Mouse (Mus musculus): ENCODE measurements around the gene AC109138.7. TPM values are rescaled to one million over a fixed set of nuclear protein-coding genes. Genes with fewer than 3 reads are reported as not detected.

Gene AC109138.7
- total RNA-seq, 2 experiments from 2014 or later, result not detected

DNA sequence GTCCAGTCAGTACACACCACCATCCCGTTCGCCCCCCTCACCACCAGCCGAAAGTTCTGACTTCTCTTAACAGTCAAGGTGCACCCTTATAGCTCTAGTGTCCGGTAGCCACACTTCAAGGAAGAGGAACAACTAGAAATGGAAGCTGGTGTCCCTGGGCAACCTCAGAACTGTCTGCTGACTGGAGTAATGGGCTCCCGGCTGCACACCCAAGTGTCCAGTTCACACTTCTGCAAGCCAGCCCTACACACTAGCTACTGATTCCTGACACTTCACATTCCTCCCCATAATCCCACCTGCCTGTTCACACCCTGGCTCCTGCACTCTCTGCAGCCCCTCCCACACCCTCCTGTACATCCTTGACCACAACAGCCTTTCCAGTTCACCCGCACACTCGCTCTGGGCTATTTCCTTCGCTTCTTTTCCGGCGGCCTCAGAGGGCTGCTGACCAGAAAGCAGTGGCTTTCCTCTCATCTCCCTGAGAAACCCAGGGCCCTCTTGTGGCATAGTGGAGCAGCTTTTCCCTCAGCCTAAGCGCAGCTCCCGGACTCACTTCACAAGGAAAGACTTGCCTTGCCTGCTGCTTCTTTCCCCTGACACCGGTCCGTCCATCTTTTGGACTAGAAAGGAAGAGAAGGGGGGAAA is 2.0 kb downstream of the AC109138.7 start:
- peak; percentile 61 to 67 for DNase-seq
- intact Hi-C loops (cut with DNase I), result no loop called here

DNA sequence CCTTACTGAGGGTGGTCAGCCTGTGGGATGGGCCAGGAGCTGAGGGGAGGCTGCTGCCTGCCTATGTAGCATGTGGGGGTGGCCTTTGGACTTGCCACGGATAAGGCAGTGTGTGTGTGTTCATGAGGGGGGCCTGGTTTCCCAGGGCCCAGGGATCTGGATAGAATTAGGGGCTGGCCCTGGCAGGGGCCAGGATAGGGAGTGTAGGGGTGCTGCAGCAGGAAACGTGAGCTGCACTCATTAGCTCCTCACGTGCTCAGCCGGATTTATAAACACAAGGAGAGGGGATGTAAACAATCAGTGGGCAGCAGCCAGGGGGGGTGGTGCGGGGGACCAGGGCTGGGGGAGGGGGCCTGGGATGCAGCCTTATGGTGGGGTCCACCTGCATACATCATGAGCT is 3.0 kb downstream of the AC109138.7 start:
- DNase-seq, result no peak
- intact Hi-C loops (cut with DNase I), result no loop called here

DNA sequence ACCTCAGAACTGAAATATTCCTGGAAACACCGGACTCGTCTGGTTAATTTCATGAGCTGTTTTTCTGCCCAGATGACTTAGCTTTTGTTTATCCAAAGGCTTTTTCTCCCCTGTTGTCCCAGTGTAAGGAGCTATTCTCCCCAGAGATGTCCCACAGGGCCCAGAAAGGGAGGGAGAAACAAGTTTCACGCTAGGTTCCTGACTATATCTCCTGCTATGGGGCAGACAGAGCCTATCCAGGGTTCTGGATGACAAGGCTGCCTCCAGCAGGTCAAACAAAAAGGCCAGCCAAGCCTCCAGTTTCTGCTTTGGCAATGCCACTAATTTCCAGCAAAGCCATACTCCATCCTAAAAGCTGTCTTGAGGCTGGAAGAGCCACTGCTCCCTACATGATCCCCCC is 3.7 kb downstream of the AC109138.7 start:
- DNase-seq, result no peak
- intact Hi-C loops (cut with DNase I), result no loop called here

DNA sequence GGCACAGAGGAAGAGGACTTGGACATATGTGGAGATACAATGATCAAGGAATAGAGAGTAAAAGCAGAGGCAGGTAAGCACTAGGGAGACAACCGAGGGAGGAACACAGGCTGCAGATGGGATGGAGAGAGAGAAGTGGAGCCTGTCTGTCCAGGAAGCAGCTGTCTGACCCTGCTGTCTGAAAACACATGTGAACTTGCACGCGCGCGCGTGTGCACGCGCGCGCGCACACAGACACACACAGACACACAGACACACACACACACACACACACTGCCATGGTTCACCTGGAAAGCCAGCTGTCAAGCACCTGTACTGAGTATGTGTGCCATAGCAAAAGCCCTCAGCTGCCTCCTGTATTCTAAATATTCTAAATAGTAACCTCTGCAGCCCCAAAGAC is 4.1 kb downstream of the AC109138.7 start:
- no peak for DNase-seq
- intact Hi-C loops (cut with DNase I), result no loop called here

DNA sequence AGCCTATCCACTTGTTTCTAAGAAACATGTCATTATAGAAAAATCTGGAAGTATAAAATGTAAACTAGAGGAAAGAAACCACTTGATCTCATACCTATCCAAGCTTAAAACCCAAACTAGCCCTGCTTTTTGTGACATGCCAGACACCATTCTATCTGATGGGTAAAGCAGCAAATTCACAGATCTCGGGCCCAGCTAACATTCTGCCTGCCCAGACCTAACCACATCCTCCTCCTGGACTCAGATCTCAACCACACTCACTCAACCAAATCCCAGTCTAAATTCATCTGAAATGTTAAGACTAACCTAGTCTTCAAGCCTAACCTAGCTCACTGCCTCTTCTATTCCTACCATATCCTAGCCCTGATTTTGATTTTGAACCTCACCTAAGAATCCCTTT is 4.6 kb downstream of the AC109138.7 start:
- intact Hi-C loops (cut with DNase I), result no loop called here

DNA sequence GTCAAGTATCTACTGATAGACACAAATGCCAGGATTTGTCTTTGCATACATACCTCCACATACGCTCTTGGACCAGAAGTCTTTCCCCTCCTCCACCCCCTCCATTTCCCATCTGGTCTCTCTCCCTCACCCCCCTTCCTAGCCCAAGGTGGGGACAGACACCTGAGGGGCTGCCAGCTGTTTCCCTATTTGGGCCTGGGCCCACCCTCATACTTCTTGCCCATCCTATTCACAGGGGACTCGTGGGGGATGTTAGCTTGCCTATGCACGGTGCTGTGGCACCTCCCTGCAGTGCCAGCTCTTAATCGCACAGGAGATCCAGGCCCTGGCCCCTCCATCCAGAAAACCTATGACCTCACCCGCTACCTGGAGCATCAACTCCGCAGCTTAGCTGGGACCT is 5.8 kb downstream of the AC109138.7 start:
- DNase-seq, result no peak
- intact Hi-C loops (cut with DNase I), result no loop called here

More for the DNA sequence above, 4.6 kb downstream of the AC109138.7 start:
- no peak for DNase-seq

DNA sequence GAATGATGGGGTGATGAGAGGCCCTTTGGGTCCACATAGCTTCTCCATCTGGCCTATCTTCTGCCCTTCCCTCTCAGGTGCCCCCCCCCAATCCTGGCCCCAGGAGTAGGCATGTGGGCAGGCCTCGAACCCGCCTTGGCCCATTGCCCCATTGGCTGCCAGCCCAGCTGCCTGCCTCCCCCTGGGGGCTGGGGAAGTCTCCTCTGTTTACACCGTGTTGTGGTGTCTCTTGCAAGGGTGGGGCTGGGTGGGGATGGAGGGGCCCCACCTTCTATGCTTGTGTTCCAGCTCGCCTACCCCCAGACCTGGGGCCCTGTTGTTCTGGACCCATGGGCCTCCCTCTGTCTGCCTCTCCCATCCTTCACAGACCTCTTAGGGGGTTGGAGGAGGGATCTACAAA is 6.3 kb downstream of the AC109138.7 start:
- peak in 1 of 2 experiments; percentile 10 for DNase-seq
- intact Hi-C loops (cut with DNase I), result no loop called here

DNA sequence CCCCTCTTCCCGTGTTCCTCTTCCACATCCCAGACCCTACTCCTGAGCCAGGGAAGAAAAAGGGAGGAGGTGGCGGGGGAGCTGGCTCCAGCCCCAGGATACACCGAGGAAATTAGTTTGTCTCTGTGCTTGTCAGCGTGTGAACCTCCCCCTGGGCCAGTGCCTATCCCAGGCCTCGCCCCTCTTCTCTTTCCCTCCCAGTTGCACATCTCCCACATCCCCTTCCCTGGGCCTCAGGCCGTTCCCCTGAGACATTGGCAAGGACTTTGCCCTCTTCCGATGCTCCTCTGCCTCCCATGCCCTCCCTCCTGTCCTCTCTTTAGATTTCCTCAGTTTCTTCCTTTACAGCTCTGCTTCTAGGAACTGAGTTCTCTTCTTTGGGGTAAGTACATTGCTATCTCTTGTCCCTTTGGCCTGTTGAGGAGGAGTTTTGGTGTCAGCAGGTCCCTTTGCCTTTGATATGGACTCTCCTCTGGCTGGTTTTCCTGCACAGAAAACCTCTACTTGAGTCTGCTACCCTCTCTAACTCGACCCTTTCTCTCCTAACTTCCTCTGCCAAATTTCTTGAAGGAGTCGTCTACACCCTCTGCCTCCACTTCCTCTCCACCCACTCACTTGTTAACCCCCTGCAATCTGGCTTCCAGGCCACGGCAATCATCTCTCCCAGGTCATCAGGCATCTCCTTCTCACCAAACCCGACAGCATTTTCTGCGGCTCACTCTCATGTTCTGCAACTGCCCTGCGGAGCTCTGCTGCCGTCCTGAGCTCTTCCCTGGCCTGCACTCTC is 7.0 kb downstream of the AC109138.7 start:
- intact Hi-C loops (cut with DNase I), result no loop called here
- peak; percentile 45 to 47 for DNase-seq

DNA sequence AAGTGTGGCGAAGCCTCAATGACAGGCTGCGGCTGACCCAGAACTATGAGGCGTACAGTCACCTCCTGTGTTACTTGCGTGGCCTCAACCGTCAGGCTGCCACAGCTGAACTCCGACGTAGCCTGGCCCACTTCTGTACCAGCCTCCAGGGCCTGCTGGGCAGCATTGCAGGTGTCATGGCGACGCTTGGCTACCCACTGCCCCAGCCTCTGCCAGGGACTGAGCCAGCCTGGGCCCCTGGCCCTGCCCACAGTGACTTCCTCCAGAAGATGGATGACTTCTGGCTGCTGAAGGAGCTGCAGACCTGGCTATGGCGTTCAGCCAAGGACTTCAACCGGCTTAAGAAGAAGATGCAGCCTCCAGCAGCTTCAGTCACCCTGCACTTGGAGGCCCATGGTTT is 8.0 kb downstream of the AC109138.7 start:
- DNase-seq, result no peak
- intact Hi-C loops (cut with DNase I), result no loop called here

DNA sequence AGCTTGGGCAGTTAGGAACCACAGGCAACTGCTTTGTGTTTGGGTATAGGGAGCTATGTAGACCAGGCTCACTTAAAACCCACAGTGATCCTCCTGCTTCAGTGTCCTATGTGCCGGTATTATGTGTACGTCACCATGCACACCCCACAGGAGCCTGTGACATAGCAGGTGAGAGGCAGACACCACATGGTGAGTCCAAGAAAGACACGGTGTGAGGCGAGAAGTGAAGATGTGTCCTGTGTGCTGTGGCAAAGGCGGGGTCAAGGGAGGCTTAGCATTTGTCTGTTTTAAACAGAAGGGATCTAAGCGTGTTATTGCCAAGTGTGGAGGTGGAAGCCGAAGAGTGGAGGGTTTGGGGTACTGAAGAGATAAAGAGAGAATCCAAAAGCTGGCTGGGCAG is 12.6 kb downstream of the AC109138.7 start:
- DNase-seq, result no peak
- intact Hi-C loops (cut with DNase I), result loop anchor here (5.0 kb wide), 1 partner anchor 209 kb away; no protein-coding TSS in a partner anchor

DNA sequence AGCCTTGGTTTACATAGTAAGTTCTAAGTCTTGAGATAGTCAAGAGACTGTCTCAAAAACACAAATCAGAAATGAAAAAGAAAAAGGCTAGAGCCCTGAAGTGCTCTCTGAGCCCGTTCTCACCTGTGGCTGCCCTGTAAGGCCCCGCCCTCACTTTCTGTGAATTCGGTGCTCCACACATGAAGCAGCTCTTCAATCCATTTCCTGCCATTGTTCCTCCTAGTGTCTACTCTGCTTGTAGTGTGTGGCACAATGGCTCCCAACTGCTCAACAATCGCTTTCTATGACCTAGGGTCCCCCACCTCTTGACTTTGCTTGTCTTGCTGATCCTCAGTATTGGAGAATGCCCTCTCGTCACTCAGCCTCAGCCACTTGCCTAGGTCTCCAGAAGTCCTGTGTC is 13.3 kb downstream of the AC109138.7 start:
- intact Hi-C loops (cut with DNase I), result loop anchor here (5.0 kb wide), 1 partner anchor 210 kb away; no protein-coding TSS in a partner anchor
- no peak for DNase-seq

DNA sequence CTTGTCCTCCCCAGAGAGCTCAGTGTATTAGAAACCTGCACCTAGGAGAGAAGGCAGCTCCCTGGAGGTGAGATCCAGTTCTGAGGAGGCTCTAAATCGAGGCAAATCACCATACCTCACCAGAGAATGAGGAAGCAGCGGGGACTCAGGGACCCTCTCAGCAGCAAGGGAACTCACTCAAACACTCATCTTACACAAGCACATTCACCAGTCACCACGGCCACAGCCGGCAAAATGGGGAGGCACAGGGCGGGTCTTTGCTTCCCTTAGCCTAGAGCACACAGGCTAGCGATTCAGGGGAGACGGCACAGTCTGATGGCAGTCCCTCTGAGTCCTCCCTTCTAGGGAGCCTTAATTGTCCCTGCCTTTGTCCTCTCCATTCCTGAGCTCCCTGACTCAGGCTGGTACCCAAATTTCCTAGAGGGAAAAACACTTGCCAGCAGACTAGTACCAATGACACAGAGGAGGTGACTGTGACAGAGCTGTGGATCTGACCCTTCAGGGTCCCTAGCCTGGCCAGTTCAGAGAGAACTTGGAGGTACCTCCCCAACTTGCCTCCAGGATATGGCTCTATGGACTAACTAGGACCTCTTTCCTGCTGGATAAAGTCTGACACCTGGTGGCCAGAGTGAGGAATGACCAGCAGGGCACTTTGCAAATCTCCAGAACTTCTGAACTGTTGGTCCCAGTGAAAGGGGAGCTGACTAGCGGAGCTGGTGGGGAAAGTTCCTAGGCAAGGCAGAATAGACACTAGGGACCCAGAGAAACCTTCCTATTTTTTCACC is 13.9 kb downstream of the AC109138.7 start:
- DNase-seq, result peak; percentile 86 to 92
- intact Hi-C loops (cut with DNase I), result loop anchor here (1.0 to 5.0 kb wide), 4 partner anchors 21 to 211 kb away; partner anchors contain the start of gene Pitpnm1

DNA sequence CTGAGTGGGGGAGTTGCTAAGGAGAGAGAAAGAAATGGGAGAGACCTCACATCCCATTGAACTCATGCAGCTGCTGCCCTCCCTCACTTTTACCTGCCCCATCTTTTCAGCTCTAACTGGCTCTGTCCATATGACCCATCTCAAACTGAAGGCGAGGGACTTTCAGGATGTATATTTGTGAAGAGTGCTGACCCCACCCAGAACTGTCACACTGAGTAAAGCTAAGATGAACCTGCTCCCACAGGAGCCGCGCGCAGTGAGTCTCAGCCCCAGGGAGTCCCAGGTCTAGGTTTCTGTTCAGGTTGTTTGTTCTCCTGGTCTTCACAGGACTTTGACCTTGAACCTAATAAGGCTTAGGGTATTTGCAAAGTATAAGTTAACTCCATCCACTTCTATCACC is 14.7 kb downstream of the AC109138.7 start:
- intact Hi-C loops (cut with DNase I), result loop anchor here (1.0 to 5.0 kb wide), 4 partner anchors 22 to 212 kb away; partner anchors contain the start of gene Pitpnm1
- DNase-seq, result no peak

DNA sequence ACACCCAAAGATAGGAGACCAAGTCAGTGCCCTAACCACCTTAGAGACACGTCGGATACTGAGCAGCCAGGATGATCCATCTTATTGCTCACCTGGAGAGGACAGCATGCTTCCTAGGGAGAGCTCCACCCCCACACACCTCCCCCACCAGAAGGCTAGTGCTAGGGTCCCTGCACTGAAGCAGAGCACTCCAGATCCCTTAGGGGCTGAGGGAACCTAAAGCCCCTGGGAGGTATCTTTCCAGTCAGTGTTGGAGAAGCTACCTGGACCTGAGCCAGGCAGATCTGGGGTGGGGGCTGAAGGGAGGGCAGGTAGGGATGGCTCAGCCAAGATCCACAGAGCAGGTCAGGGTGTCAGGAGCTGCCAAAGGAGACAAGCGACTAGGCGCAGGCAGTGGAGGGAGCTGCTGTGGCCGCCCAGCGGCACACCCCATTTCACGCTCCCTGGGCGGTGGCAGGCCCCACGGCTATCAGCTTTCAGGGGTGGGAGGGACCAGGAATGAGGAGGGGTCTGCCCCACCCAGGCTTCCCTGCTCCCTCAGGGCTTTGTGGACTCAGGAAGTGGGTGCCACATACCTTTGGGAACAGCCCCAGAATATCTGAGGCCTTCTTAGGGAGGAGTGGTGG is 15.4 kb downstream of the AC109138.7 start:
- intact Hi-C loops (cut with DNase I), result loop anchor here (2.0 to 5.0 kb wide), 2 partner anchors 131 to 212 kb away; partner anchors contain the start of gene Pitpnm1
- DNase-seq, result no peak

DNA sequence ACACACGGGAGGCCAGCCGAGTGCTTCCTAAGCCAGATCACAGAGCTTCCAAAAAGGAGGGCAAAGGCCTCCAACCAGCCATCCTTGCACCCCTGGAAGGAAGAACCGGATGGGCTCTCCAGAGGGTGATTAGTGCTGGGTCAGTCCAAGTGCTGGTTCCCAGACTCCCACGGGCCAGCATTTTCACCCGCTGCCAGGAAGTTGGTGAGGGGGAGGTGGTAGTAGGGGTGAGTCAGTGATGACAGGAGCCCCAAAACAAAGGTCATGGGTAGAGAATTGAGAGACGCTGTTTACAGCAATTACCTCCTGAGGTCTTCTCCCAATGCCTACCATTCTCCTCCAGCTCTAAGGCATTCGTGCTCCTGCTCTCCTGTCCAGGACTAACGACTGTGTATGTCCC is 16.3 kb downstream of the AC109138.7 start:
- intact Hi-C loops (cut with DNase I), result no loop called here
- peak in 1 of 2 experiments; percentile 41 for DNase-seq

DNA sequence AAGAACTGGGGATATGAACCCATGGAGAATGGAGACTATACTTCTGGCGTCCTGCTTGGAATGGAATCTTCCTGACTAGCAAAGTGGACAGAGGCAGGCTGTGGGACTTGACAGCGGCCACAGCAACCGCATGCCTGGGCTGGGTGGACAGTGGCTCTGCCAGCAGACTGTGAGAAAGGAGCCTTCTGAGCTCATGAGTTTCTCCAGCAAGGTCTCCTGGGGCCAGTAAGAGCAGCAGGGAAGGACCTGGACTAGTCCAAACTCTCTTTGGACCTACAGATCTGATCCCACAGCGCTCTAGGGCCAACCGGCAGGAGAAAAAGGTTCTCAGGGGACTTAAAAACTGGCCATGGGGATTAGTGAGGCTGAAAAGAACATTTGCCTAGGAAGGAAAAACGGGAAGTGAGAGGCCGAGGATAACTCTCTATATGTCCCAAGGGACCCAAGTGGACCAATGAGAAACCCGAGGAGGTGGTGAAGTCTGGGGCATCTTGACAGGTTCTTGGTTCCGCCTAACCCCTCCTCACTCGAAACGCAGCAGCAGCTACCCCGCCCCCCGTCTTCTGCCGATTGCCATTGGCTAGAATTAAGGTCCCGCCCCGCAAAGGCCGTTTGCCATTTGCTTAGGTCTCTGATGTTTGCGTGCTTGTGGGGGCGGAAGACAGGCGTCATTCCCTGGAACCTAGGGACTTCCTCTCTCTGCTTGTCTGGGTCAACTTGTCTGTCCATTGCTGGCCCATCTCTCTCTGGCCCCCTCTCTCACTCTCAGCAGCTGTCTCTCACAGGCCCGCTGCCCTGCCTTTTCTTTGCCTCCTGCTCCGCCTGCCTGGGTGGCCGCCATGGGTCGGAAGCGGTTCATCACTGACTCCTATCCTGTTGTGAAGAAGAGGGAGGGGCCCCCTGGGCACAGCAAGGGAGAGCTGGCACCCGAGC is 17.4 kb downstream of the AC109138.7 start, which contains the start of gene Pold4:
TSS of gene Pold4 (plus strand) at position 647 of the 933 bp plus-strand sequence.
- intact Hi-C loops (cut with DNase I), result no loop called here
- DNase-seq, result peak; percentile 98 to 99

DNA sequence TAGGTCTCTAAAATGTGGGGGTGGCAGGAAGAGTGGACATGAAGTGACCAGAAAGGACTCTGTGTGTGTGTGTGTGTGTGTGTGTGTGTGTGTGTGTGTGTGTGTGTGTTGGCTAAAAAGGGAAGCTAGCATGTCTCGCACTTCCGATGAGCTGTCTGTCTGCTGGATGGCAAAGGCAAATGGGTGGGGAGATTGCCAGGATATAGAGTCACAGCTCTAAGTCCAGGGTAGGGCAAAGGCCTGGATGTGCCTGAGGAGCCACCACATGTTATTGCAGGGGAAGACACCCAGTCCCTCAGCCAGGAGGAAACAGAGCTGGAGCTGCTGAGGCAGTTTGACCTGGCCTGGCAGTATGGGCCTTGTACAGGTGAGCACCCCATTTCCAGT is 18.0 kb downstream of the AC109138.7 start:
- intact Hi-C loops (cut with DNase I), result no loop called here
- no peak for DNase-seq

DNA sequence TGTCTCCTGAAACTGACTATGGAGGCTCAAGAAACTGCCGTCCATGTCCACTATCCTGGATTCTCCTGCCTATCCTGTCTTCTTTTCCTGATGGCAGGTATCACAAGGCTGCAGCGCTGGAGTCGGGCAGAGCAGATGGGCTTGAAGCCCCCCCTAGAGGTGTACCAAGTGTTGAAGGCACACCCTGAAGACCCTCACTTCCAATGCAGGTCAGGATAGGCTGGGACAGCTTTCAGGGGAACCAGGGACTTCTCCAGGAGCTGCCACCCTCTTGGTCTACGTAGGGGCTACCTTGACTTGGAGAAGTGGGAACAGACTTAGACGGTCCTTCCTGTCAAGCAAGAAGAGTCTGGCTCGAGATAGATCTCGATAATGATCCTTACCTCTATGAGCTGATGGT is 18.5 kb downstream of the AC109138.7 start:
- intact Hi-C loops (cut with DNase I), result no loop called here
- no peak for DNase-seq

DNA sequence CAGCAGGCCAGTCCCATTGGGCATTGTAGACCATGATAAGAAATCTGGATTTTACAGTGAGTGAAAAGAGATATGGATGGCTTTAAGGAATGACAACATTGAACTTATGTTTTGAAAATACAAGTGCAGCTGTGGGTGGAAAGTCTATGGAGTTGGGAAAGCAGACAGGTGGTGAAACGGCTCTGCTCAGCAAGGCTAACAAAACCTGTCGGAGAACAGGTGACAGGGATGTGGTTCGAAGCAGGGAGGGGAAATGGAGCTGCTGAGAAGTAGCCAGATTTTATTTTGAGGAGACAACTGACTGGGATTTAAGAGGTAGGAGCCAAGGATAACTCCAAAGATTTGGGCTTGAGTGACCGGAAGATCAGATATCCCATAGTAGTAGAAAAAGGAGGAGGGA is 20.4 kb downstream of the AC109138.7 start:
- intact Hi-C loops (cut with DNase I), result no loop called here
- no peak for DNase-seq
